Mouse (Mus musculus): ENCODE measurements around the gene Fbxo2.

GRCm38 (mm10) chr4:148160436-148161390, at the start of gene Fbxo2, which contains the start of gene Fbxo44:
- TF ChIP-seq CHD2 (IDR thresholded peaks at IDR 0.05; ENCODE audit: low read depth, low read length) (no peak), ZC3H11A (IDR thresholded peaks at IDR 0.05; ENCODE audit: borderline replicate concordance, low read depth, low read length) (no peak)

Measured in ES-E14 (cell line).